Mouse (Mus musculus) adrenal gland, adult 2 months (tissue): ENCODE results near the gene Gm20388. TPM values are rescaled to one million over a fixed set of nuclear protein-coding genes. Genes with fewer than 3 reads are reported as not detected.
A peak's percentile ranks its signal among the peaks of the same experiment; 100 is the strongest.

Experiments used
- DNase-seq: peaks from one replicate; pipeline ENCODE4 v3.0.0; 2021
- polyA plus RNA-seq: library from polyadenylated mRNA; depleted of rRNA; stranded (reverse); fragments of >200 nt; gene quantifications from 2 replicates; pipeline ENCODE4 v1.2.3, GENCODE M21; 2012
- total RNA-seq, 2 experiments: library from RNA; stranded (reverse); gene quantifications; 2 replicates each; pipeline ENCODE4 v1.2.3; 2021

Gm20388 gene
- total and polyA plus RNA-seq, 3 experiments, result 5.9 to 50.1 (median 9.9) TPM

GRCm38 (mm10) chr8:122803906-122804761 lies 2893.5 kb downstream of the Gm20388 start:
- DNase-seq, result peak; percentile 32

- peak; percentile 43 for DNase-seq
Observed at GRCm38 (mm10) chr8:122805349-122805748, 2894.7 kb downstream of the Gm20388 start.

GRCm38 (mm10) chr8:122806956-122807538 lies 2896.4 kb downstream of the Gm20388 start:
- no peak for DNase-seq

GRCm38 (mm10) chr8:122807907-122808306 lies 2897.3 kb downstream of the Gm20388 start:
- peak; percentile 50 for DNase-seq

GRCm38 (mm10) chr8:122810376-122810775 lies 2899.7 kb downstream of the Gm20388 start:
- DNase-seq, result peak; percentile 54

GRCm38 (mm10) chr8:122811870-122812494 lies 2901.3 kb downstream of the Gm20388 start:
- DNase-seq, result no peak

- no peak for DNase-seq
Observed at GRCm38 (mm10) chr8:122812610-122813250, 2902.1 kb downstream of the Gm20388 start.

- DNase-seq, result no peak
Observed at GRCm38 (mm10) chr8:122814608-122815007, 2904.0 kb downstream of the Gm20388 start.

GRCm38 (mm10) chr8:122816965-122817364 lies 2906.3 kb downstream of the Gm20388 start:
- no peak for DNase-seq

- no peak for DNase-seq
Observed at GRCm38 (mm10) chr8:122817724-122818496, 2907.3 kb downstream of the Gm20388 start.

- DNase-seq, result no peak
Observed at GRCm38 (mm10) chr8:122819776-122820175, 2909.1 kb downstream of the Gm20388 start.

GRCm38 (mm10) chr8:122824571-122824970 lies 2913.9 kb downstream of the Gm20388 start:
- DNase-seq, result no peak

GRCm38 (mm10) chr8:122824986-122825385 lies 2914.3 kb downstream of the Gm20388 start:
- no peak for DNase-seq

- DNase-seq, result no peak
Observed at GRCm38 (mm10) chr8:122825408-122825807, 2914.8 kb downstream of the Gm20388 start.

GRCm38 (mm10) chr8:122829396-122829795 lies 2918.8 kb downstream of the Gm20388 start:
- no peak for DNase-seq

- DNase-seq, result peak; percentile 88
Observed at GRCm38 (mm10) chr8:122830349-122831061, 2919.9 kb downstream of the Gm20388 start.

- DNase-seq, result no peak
Observed at GRCm38 (mm10) chr8:122834416-122834815, 2923.8 kb downstream of the Gm20388 start.

GRCm38 (mm10) chr8:122834971-122835370 lies 2924.3 kb downstream of the Gm20388 start:
- DNase-seq, result peak; percentile 81

- no peak for DNase-seq
Observed at GRCm38 (mm10) chr8:122836199-122836598, 2925.6 kb downstream of the Gm20388 start.

GRCm38 (mm10) chr8:122836696-122837095 lies 2926.1 kb downstream of the Gm20388 start:
- DNase-seq, result no peak

- DNase-seq, result no peak
Observed at GRCm38 (mm10) chr8:122844161-122844560, 2933.5 kb downstream of the Gm20388 start.
